In genomic region chr7:141428701-141429100, GRCm38 (mm10) we compare ENCODE assay signal across 8 mouse cellular contexts. TPM values are rescaled to one million over a fixed set of nuclear protein-coding genes. Genes with fewer than 3 reads are reported as not detected.
DNase-seq lines count a peak whose midpoint lies in the region; ATAC-seq and TF ChIP-seq lines count a peak whose summit lies in the region.

No protein-coding gene starts in this region.

- H3K9ac ChIP-seq in limb, embryonic 11.5 days (ENCODE audit: low read length) = 0 out of 2 replicates have a peak overlapping the region, but pooled peaks have one; percentile 27
- no peak overlapping the region for H3K9ac ChIP-seq in stomach, embryonic 16.5 days (ENCODE audit: low read length)
- no peak overlapping the region for H3K9ac ChIP-seq in kidney, embryonic 14.5 days (ENCODE audit: low read depth, low read length)

- H3K4me3 ChIP-seq in cerebellum, adult 2 months (replicated peaks; ENCODE audit: insufficient read depth, low read depth, low read length) = peak overlapping the region; percentile 78
- H3K4me3 ChIP-seq in layer of hippocampus, adult 2 months = peak overlapping the region; percentile 77
- peak overlapping the region; percentile 34 for H3K4me3 ChIP-seq in limb, embryonic 11.5 days (ENCODE audit: low read depth, low read length)
- peak overlapping the region; percentile 9; the same call in 1 of the 2 replicates for H3K4me3 ChIP-seq in stomach, embryonic 16.5 days (replicated peaks; ENCODE audit: low read length)
- H3K4me3 ChIP-seq in kidney, embryonic 14.5 days (ENCODE audit: low read length) = no peak overlapping the region

- H3K9me3 ChIP-seq in limb, embryonic 11.5 days (ENCODE audit: control insufficient read depth, low read length) = no peaks in the 10 kb centered on the region
- no peaks in the 10 kb centered on the region for H3K9me3 ChIP-seq in stomach, embryonic 16.5 days (replicated peaks; ENCODE audit: control insufficient read depth, low read length)
- H3K9me3 ChIP-seq in kidney, embryonic 14.5 days (ENCODE audit: control insufficient read depth, low read length) = no peaks in the 10 kb centered on the region

- ATAC-seq in limb, embryonic 11.5 days (ENCODE audit: insufficient number of reproducible peaks, low FRiP score, low TSS enrichment, low read depth) = no peak
- ATAC-seq in stomach, embryonic 16.5 days (ENCODE audit: insufficient read depth, low FRiP score) = no peak
- ATAC-seq in kidney, embryonic 14.5 days (ENCODE audit: low FRiP score, low TSS enrichment) = no peak

- no peak for TF ChIP-seq POLR2A in cerebellum, adult 2 months (IDR thresholded peaks at IDR 0.05; ENCODE audit: borderline replicate concordance, insufficient read depth, low read length)

- DNase-seq in cerebellum, adult 2 months = peak in 1 of 2 experiments; percentile 50
- no peak for DNase-seq in cerebellum, adult 18-20 months
- DNase-seq in layer of hippocampus, adult 2 months (ENCODE audit: low spot score in 2 of 2) = no peak
- no peak for DNase-seq in layer of hippocampus, postnatal 36 days
- DNase-seq in limb, embryonic 11.5 days (ENCODE audit: low spot score) = no peak
- no peak for DNase-seq in retina, embryonic 14.5 days (ENCODE audit: low spot score)

- H3K27ac ChIP-seq in cerebellum, adult 2 months (ENCODE audit: insufficient read depth, low read length) = peak overlapping the region; percentile 95
- peak overlapping the region; percentile 98 for H3K27ac ChIP-seq in layer of hippocampus, adult 2 months
- H3K27ac ChIP-seq in limb, embryonic 11.5 days (replicated peaks; ENCODE audit: low read depth, low read length) = no peak overlapping the region
- no peak overlapping the region for H3K27ac ChIP-seq in stomach, embryonic 16.5 days (ENCODE audit: low read length)
- H3K27ac ChIP-seq in kidney, embryonic 14.5 days (ENCODE audit: low read depth, low read length) = no peak overlapping the region

- WGBS in cerebellum, adult 2 months = 10% methylated on average over 5 of the region's 5 CpGs
- WGBS in limb, embryonic 11.5 days = 54% methylated on average over 5 of the region's 5 CpGs
- WGBS in stomach, embryonic 16.5 days = 41% methylated on average over 5 of the region's 5 CpGs
- whole genome bisulfite sequencing in kidney, embryonic 14.5 days = 50% methylated on average over 5 of the region's 5 CpGs

- H3K27me3 ChIP-seq in cerebellum, adult 2 months (ENCODE audit: control insufficient read depth, insufficient read depth, low read length) = no peaks in the 10 kb centered on the region
- no peaks in the 10 kb centered on the region for H3K27me3 ChIP-seq in limb, embryonic 11.5 days (ENCODE audit: control insufficient read depth, insufficient read depth, low read length)
- no peaks in the 10 kb centered on the region for H3K27me3 ChIP-seq in stomach, embryonic 16.5 days (ENCODE audit: control insufficient read depth, insufficient read depth, low read length)
- no peaks in the 10 kb centered on the region for H3K27me3 ChIP-seq in kidney, embryonic 14.5 days (ENCODE audit: control insufficient read depth, insufficient read depth, low read length)

- H3K36me3 ChIP-seq in limb, embryonic 11.5 days (ENCODE audit: control insufficient read depth, insufficient read depth, low read length) = no peaks in the 10 kb centered on the region; the same call in 1 of the 2 replicates
- no peaks in the 10 kb centered on the region for H3K36me3 ChIP-seq in stomach, embryonic 16.5 days (ENCODE audit: control insufficient read depth, insufficient read depth, low read length)
- peaks cover 33% of the 10 kb centered on the region for H3K36me3 ChIP-seq in kidney, embryonic 14.5 days (ENCODE audit: control insufficient read depth, insufficient read depth, low read length)

- H3K4me2 ChIP-seq in limb, embryonic 11.5 days (ENCODE audit: low read depth, severe bottlenecking) = peak overlapping the region; percentile 50
- H3K4me2 ChIP-seq in stomach, embryonic 16.5 days (ENCODE audit: low read depth, low read length) = 0 out of 2 replicates have a peak overlapping the region, but pooled peaks have one; percentile 38
- H3K4me2 ChIP-seq in kidney, embryonic 14.5 days (replicated peaks; ENCODE audit: low read depth, low read length) = no peak overlapping the region; the same call in 1 of the 2 replicates

- no peak for TF ChIP-seq CTCF in cerebellum, adult 2 months (IDR thresholded peaks at IDR 0.05; ENCODE audit: borderline replicate concordance, insufficient read depth, low read depth, low read length)
- no peak for TF ChIP-seq CTCF in layer of hippocampus, adult 2 months (conservative IDR thresholded peaks at IDR 0.05)

- H3K4me1 ChIP-seq in cerebellum, adult 2 months (ENCODE audit: control insufficient read depth, insufficient read depth, low read length) = peaks cover 31% of the 10 kb centered on the region
- H3K4me1 ChIP-seq in limb, embryonic 11.5 days (ENCODE audit: control insufficient read depth, insufficient read depth, low read length) = peaks cover 4% of the 10 kb centered on the region; the same call in 1 of the 2 replicates
- H3K4me1 ChIP-seq in stomach, embryonic 16.5 days (ENCODE audit: control insufficient read depth, insufficient read depth, low read length) = peaks cover 10% of the 10 kb centered on the region
- peaks cover 14% of the 10 kb centered on the region for H3K4me1 ChIP-seq in kidney, embryonic 14.5 days (ENCODE audit: control insufficient read depth, insufficient read depth, low read length)

RNA-seq across cellular contexts. Expression of gene Cend1, which starts 0.6 kb away (rescaled TPM):
- 375 and 402 TPM in 2 replicates for polyA plus RNA-seq in cerebellum, adult 2 months (2012; rRNA removed)
- total RNA-seq in layer of hippocampus, adult 2 months (2021) = 100 to 1,000 TPM; 251 to 263 TPM
- total RNA-seq in layer of hippocampus, postnatal 36 days (2021) = 100 to 1,000 TPM; 250 to 269 TPM
- polyA plus RNA-seq in limb, embryonic 11.5 days (2014; fragmentation: Nextera tagmentation; extraction: Ambion mirVana) = 2.7 and 3.2 TPM in 2 replicates
- 2.6 and 3.8 TPM in 2 replicates for polyA plus RNA-seq in stomach, embryonic 16.5 days (2015; fragmentation: Nextera tagmentation; extraction: Ambion mirVana)
- 0.46 and 1.6 TPM in 2 replicates for polyA plus RNA-seq in kidney, embryonic 14.5 days (2014; fragmentation: Nextera tagmentation; extraction: Ambion mirVana)

RNA-seq across cellular contexts. Expression of gene Slc25a22, which starts 9.0 kb away (rescaled TPM):
- 328 and 384 TPM in 2 replicates for polyA plus RNA-seq in cerebellum, adult 2 months (2012; rRNA removed)
- 100 to 1,000 TPM; 338 to 343 TPM for total RNA-seq in layer of hippocampus, adult 2 months (2021)
- 100 to 1,000 TPM; 319 to 341 TPM for total RNA-seq in layer of hippocampus, postnatal 36 days (2021)
- polyA plus RNA-seq in limb, embryonic 11.5 days (2014; fragmentation: Nextera tagmentation; extraction: Ambion mirVana) = 34.8 and 37.1 TPM in 2 replicates
- 29.4 and 32.3 TPM in 2 replicates for polyA plus RNA-seq in stomach, embryonic 16.5 days (2015; fragmentation: Nextera tagmentation; extraction: Ambion mirVana)
- polyA plus RNA-seq in kidney, embryonic 14.5 days (2014; fragmentation: Nextera tagmentation; extraction: Ambion mirVana) = 22.0 and 34.1 TPM in 2 replicates

RNA-seq across cellular contexts. Expression of gene Gatd1, which starts 14.8 kb away (rescaled TPM):
- 48.1 and 49.2 TPM in 2 replicates for polyA plus RNA-seq in cerebellum, adult 2 months (2012; rRNA removed)
- 10 to 100 TPM; 42.1 to 45.1 TPM for total RNA-seq in layer of hippocampus, adult 2 months (2021)
- 10 to 100 TPM; 42.2 to 48.4 TPM for total RNA-seq in layer of hippocampus, postnatal 36 days (2021)
- 52.2 TPM in 2 replicates for polyA plus RNA-seq in limb, embryonic 11.5 days (2014; fragmentation: Nextera tagmentation; extraction: Ambion mirVana)
- 45.8 and 48.1 TPM in 2 replicates for polyA plus RNA-seq in stomach, embryonic 16.5 days (2015; fragmentation: Nextera tagmentation; extraction: Ambion mirVana)
- polyA plus RNA-seq in kidney, embryonic 14.5 days (2014; fragmentation: Nextera tagmentation; extraction: Ambion mirVana) = 50.7 and 54.5 TPM in 2 replicates

RNA-seq across cellular contexts. Expression of gene Pidd1, which starts 15.1 kb away (rescaled TPM):
- polyA plus RNA-seq in cerebellum, adult 2 months (2012; rRNA removed) = 3.2 and 4.4 TPM in 2 replicates
- total RNA-seq in layer of hippocampus, adult 2 months (2021) = 1 to 10 TPM; 1.1 to 1.7 TPM
- total RNA-seq in layer of hippocampus, postnatal 36 days (2021) = 1 to 10 TPM in 1 of 2 experiments, under 1 TPM in 1; 0.66 to 1.1 TPM
- polyA plus RNA-seq in limb, embryonic 11.5 days (2014; fragmentation: Nextera tagmentation; extraction: Ambion mirVana) = 15.7 and 18.3 TPM in 2 replicates
- polyA plus RNA-seq in stomach, embryonic 16.5 days (2015; fragmentation: Nextera tagmentation; extraction: Ambion mirVana) = 7.6 and 8.2 TPM in 2 replicates
- polyA plus RNA-seq in kidney, embryonic 14.5 days (2014; fragmentation: Nextera tagmentation; extraction: Ambion mirVana) = 9.1 and 14.1 TPM in 2 replicates

RNA-seq across cellular contexts. Expression of gene Rplp2, which starts 18.5 kb away (rescaled TPM):
- polyA plus RNA-seq in cerebellum, adult 2 months (2012; rRNA removed) = 481 and 571 TPM in 2 replicates
- 100 to 1,000 TPM; 548 to 575 TPM for total RNA-seq in layer of hippocampus, adult 2 months (2021)
- total RNA-seq in layer of hippocampus, postnatal 36 days (2021) = 100 to 1,000 TPM; 556 TPM
- 1,271 and 1,319 TPM in 2 replicates for polyA plus RNA-seq in limb, embryonic 11.5 days (2014; fragmentation: Nextera tagmentation; extraction: Ambion mirVana)
- 1,060 and 1,250 TPM in 2 replicates for polyA plus RNA-seq in stomach, embryonic 16.5 days (2015; fragmentation: Nextera tagmentation; extraction: Ambion mirVana)
- 1,491 and 1,701 TPM in 2 replicates for polyA plus RNA-seq in kidney, embryonic 14.5 days (2014; fragmentation: Nextera tagmentation; extraction: Ambion mirVana)

Comparison
In these comparisons a context has a peak if more than half of its experiments do, and no peak if none do; other contexts are left out.
1. H3K27ac ChIP-seq: peak in cerebellum, adult 2 months (single experiment) and layer of hippocampus, adult 2 months (single experiment); none in limb, embryonic 11.5 days (single experiment), stomach, embryonic 16.5 days (single experiment) and kidney, embryonic 14.5 days (single experiment).
2. RNA of gene Cend1, which starts 0.6 kb away (polyA plus RNA-seq): 375 to 402 TPM in cerebellum, adult 2 months; 2.7 to 3.2 TPM in limb, embryonic 11.5 days, 2.6 to 3.8 TPM in stomach, embryonic 16.5 days and 0.46 to 1.6 TPM in kidney, embryonic 14.5 days; every median in the first group is over 10 times any median in the second.